Mouse (Mus musculus) limb, embryonic 11.5 days (tissue): ENCODE measurements around the gene 2310022A10Rik. TPM values are rescaled to one million over a fixed set of nuclear protein-coding genes. Genes with fewer than 3 reads are reported as not detected.
A peak's percentile ranks its signal among the peaks of the same experiment; 100 is the strongest.

Source experiments
- ATAC-seq: fragments of 200-750 bp; cut with Nextera tagmentation; 2 replicates; pipeline ENCODE4 v1.8.0; 2017; ENCODE audit warnings: low read depth; ENCODE audit not compliant: insufficient number of reproducible peaks, low FRiP score, low TSS enrichment
- DNase-seq: peaks from one replicate; pipeline ENCODE4 v3.0.0-alpha.2; 2015; ENCODE audit warnings: low spot score
- H3K27ac ChIP-seq: fragments of 300-500 bp; sonication (generic); replicated peaks from 2 replicates; pipeline ENCODE4 v1.5.1; 2014; ENCODE audit warnings: low read depth, mild to moderate bottlenecking, low read length
- H3K27me3 ChIP-seq: fragments of 300-500 bp; sonication (generic); 2 replicates; pipeline ENCODE4 v1.6.1; 2014; ENCODE audit warnings: mild to moderate bottlenecking, low read length, mixed read lengths; ENCODE audit not compliant: control insufficient read depth, insufficient read depth
- H3K36me3 ChIP-seq: fragments of 300-500 bp; sonication (generic); 2 replicates; pipeline ENCODE4 v1.6.1; 2014; ENCODE audit warnings: mild to moderate bottlenecking, low read length, moderate library complexity, mixed read lengths; ENCODE audit not compliant: control insufficient read depth, insufficient read depth
- H3K4me1 ChIP-seq: fragments of 300-500 bp; sonication (generic); 2 replicates; pipeline ENCODE4 v1.6.1; 2014; ENCODE audit warnings: low read length, mixed read lengths; ENCODE audit not compliant: control insufficient read depth, insufficient read depth
- H3K4me2 ChIP-seq: fragments of 300-500 bp; sonication (generic); 2 replicates; pipeline ENCODE4 v1.6.1; 2014; ENCODE audit warnings: low read depth, mild to moderate bottlenecking, moderate library complexity; ENCODE audit not compliant: severe bottlenecking
- H3K4me3 ChIP-seq: fragments of 300-500 bp; sonication (generic); 2 replicates; pipeline ENCODE4 v1.5.1; 2014; ENCODE audit warnings: low read depth, low read length
- H3K9ac ChIP-seq: fragments of 300-500 bp; sonication (generic); 2 replicates; pipeline ENCODE4 v1.6.1; 2014; ENCODE audit warnings: mild to moderate bottlenecking, low read length
- H3K9me3 ChIP-seq: fragments of 300-500 bp; sonication (generic); 2 replicates; pipeline ENCODE4 v1.6.1; 2016; ENCODE audit warnings: low read length; ENCODE audit not compliant: control insufficient read depth
- WGBS: fragments of 180-500 bp; shearing (Covaris S2); extraction: QIAGEN DNeasy Blood & Tissue Kit; methylation state at CpG from one replicate; pipeline ENCODE4 v1.1.7; 2014; 5-methylcytosine and 5-hydroxymethylcytosine counted together
- polyA plus RNA-seq: library from polyadenylated mRNA; unstranded; fragments of >200 nt; fragmentation: Nextera tagmentation; extraction: Ambion mirVana; gene quantifications from 2 replicates; pipeline ENCODE4 v1.2.1, GENCODE M21; 2014

2310022A10Rik gene
- polyA plus RNA-seq, 1 experiment from 2014 or later, result 32.1 TPM

DNA sequence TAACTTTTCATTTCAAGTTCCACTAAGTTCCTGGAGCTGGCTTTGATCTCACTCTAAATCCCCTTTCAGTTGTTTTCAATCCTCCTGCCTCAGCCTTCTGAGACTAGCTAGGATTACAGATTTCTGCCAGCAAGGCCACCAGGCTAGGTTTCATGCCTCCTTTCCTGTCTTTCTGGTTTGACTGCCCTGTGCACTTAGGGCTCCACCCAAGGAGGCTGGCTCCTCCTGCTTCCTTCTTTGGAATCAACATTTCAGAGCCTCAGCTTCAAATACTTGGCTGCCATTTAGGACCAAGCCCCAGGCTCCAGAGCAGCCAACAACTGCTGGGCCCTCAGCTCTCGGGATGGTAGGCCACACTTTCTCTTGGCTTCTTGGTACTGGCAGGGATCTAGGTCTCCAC lies 32.4 kb upstream of the 2310022A10Rik start:
- WGBS, result 68% methylated on average over 1 of the region's 1 CpGs
- H3K27me3 ChIP-seq, result no peaks in the 10 kb centered on the region
- H3K4me2 ChIP-seq, result no peak overlapping the region
- no peak overlapping the region for H3K9ac ChIP-seq
- ATAC-seq, result no peak
- no peak overlapping the region for H3K4me3 ChIP-seq
- no peak for DNase-seq
- no peak overlapping the region for H3K27ac ChIP-seq
- no peaks in the 10 kb centered on the region for H3K4me1 ChIP-seq
- H3K9me3 ChIP-seq, result no peaks in the 10 kb centered on the region
- no peaks in the 10 kb centered on the region for H3K36me3 ChIP-seq

GRCm38 (mm10) chr7:27522967-27523366 lies 30.1 kb upstream of the 2310022A10Rik start, which contains the start of gene Hipk4:
Gene Hipk4, plus strand, starts transcription at chr7:27523267.
- no peak within 1 kb of the TSS for H3K4me3 ChIP-seq
- no peaks in the 10 kb centered on the region for H3K9me3 ChIP-seq
- no peaks in the 10 kb centered on the region for H3K27me3 ChIP-seq
- no peaks in the 10 kb centered on the region for H3K36me3 ChIP-seq
- no peak within 1 kb of the TSS for H3K4me2 ChIP-seq
- DNase-seq (no peak), ATAC-seq (no peak)
- no peak within 1 kb of the TSS for H3K27ac ChIP-seq
- no peak within 1 kb of the TSS for H3K9ac ChIP-seq
- H3K4me1 ChIP-seq, result no peaks in the 10 kb centered on the region
- WGBS, result 65% methylated on average over 5 of the region's 5 CpGs

DNA sequence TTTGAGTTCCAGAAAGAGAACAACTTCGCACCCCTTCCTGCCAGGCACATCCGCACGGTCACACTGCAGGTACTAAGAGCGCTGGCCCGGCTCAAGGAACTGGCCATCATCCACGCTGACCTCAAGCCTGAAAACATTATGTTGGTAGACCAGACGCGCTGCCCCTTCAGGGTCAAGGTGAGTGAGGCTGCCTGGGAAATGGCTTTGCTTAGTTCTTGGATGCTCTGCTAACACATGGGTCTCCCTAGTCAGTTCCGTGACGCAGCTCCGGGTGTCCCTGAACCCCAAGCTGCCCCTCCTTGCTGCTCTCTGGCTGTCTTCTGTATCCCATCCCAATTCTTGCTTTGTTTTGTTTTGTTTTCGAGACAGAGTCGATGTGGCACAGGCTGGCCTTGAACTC lies 29.2 kb upstream of the 2310022A10Rik start:
- H3K4me3 ChIP-seq, result no peak overlapping the region
- no peak overlapping the region for H3K4me2 ChIP-seq
- no peaks in the 10 kb centered on the region for H3K9me3 ChIP-seq
- 92% methylated on average over 13 of the region's 13 CpGs for WGBS
- H3K9ac ChIP-seq, result no peak overlapping the region
- no peaks in the 10 kb centered on the region for H3K4me1 ChIP-seq
- H3K36me3 ChIP-seq, result no peaks in the 10 kb centered on the region
- no peak for ATAC-seq
- no peak for DNase-seq
- H3K27ac ChIP-seq, result no peak overlapping the region
- no peaks in the 10 kb centered on the region for H3K27me3 ChIP-seq

- ATAC-seq, result no peak
- H3K36me3 ChIP-seq, result no peaks in the 10 kb centered on the region
Observed at GRCm38 (mm10) chr7:27526039-27526827, 26.8 kb upstream of the 2310022A10Rik start.

DNA sequence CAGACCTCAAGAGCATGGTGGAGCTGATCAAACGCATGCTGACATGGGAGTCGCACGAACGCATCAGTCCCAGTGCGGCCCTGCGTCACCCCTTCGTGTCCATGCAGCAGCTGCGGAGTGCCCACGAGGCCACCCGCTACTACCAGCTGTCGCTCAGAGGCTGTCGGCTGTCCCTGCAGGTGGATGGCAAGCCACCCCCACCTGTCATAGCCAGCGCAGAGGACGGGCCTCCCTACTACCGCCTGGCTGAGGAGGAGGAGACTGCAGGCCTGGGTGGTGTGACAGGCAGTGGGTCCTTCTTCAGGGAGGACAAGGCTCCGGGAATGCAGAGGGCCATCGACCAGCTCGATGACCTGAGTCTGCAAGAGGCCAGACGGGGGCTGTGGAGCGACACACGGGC lies 24.0 kb upstream of the 2310022A10Rik start:
- H3K27ac ChIP-seq, result no peak overlapping the region
- H3K4me2 ChIP-seq, result no peak overlapping the region
- DNase-seq, result no peak
- ATAC-seq, result no peak
- no peak overlapping the region for H3K4me3 ChIP-seq
- no peaks in the 10 kb centered on the region for H3K4me1 ChIP-seq
- 81% methylated on average over 21 of the region's 21 CpGs for WGBS
- H3K9me3 ChIP-seq, result no peaks in the 10 kb centered on the region
- H3K36me3 ChIP-seq, result no peaks in the 10 kb centered on the region
- H3K9ac ChIP-seq, result no peak overlapping the region; the same call in 1 of the 2 replicates
- H3K27me3 ChIP-seq, result no peaks in the 10 kb centered on the region

More at GRCm38 (mm10) chr7:27526039-27526827, 26.8 kb upstream of the 2310022A10Rik start:
- Histone ChIP-seq H3K9ac (no peak overlapping the region), H3K27me3 (no peaks in the 10 kb centered on the region), H3K4me3 (no peak overlapping the region), H3K9me3 (no peaks in the 10 kb centered on the region), H3K4me1 (no peaks in the 10 kb centered on the region), H3K4me2 (no peak overlapping the region), H3K27ac (no peak overlapping the region)
- 29% methylated on average over 10 of the region's 10 CpGs for WGBS
- DNase-seq, result peak; percentile 87

- Histone ChIP-seq H3K4me2 (no peak overlapping the region), H3K9me3 (no peaks in the 10 kb centered on the region), H3K4me1 (no peaks in the 10 kb centered on the region), H3K27ac (no peak overlapping the region), H3K9ac (no peak overlapping the region), H3K36me3 (0 out of 2 replicates have a peak, but pooled peaks cover under 1% of the 10 kb centered on the region), H3K27me3 (no peaks in the 10 kb centered on the region), H3K4me3 (no peak overlapping the region)
- 72% methylated on average over 3 of the region's 3 CpGs for whole genome bisulfite sequencing
- DNase-seq (no peak), ATAC-seq (no peak)
Observed at GRCm38 (mm10) chr7:27530937-27531336, 22.1 kb upstream of the 2310022A10Rik start.

DNA sequence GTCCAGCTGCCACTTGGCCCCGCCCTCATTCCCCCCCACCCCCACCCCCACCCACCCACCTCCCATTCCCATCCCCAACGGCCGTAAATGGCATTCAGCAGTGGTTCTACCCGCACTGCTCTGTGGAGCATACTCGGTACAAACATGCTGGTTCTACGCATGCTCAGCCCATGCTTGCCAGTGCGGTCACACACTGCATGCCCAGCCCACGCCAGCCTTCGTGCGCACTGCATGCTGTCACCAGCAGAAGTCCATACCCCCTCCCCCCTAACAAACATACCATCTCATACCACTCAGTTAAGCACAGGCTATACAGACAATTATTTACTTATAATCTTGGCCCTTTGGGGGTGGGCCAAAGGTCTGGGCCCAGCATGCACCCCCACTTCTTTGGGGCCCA lies 21.3 kb upstream of the 2310022A10Rik start:
- no peak overlapping the region for H3K4me2 ChIP-seq
- H3K36me3 ChIP-seq, result 0 out of 2 replicates have a peak, but pooled peaks cover 3% of the 10 kb centered on the region
- H3K4me3 ChIP-seq, result no peak overlapping the region
- H3K27ac ChIP-seq, result no peak overlapping the region
- ATAC-seq, result no peak
- no peak for DNase-seq
- no peaks in the 10 kb centered on the region for H3K27me3 ChIP-seq
- 89% methylated on average over 10 of the region's 10 CpGs for WGBS
- H3K9ac ChIP-seq, result no peak overlapping the region
- no peaks in the 10 kb centered on the region for H3K4me1 ChIP-seq
- no peaks in the 10 kb centered on the region for H3K9me3 ChIP-seq

DNA sequence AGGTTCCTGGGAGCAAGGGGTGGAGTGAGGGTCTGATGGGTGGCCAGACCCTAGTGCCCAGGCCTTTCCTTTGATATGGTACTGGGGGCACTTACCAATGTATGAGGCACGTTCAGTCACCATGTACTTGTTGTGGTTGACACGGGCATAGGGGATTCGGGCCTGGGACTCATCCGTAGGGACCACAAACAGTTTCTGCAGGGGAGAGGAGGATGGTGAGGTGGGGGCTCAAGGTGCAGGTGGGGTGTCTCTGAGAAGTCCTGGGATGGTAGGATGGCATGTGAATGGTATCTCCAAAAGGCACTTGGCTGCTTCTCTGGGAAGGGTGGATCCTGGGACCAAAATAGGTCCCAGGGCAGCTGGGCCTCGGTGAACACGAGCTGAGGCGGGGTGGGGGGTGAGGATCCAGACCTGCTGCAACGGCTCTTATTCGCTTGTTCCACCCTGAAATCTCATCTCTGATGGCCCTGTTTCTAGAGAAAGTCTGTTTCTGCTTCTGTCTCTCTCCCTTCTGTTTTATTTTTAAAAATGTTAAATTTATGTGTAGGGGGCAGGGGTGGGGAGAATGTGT lies 20.5 kb upstream of the 2310022A10Rik start:
- H3K27ac ChIP-seq, result no peak overlapping the region
- 0 out of 2 replicates have a peak, but pooled peaks cover 3% of the 10 kb centered on the region for H3K36me3 ChIP-seq
- DNase-seq (no peak), ATAC-seq (no peak)
- H3K4me3 ChIP-seq, result no peak overlapping the region
- no peaks in the 10 kb centered on the region for H3K9me3 ChIP-seq
- no peak overlapping the region for H3K9ac ChIP-seq
- no peak overlapping the region for H3K4me2 ChIP-seq
- 89% methylated on average over 9 of the region's 9 CpGs for WGBS
- H3K27me3 ChIP-seq, result no peaks in the 10 kb centered on the region
- no peaks in the 10 kb centered on the region for H3K4me1 ChIP-seq
